Mouse (Mus musculus) layer of hippocampus, adult 2 months (tissue): ENCODE results near the gene Ccng2. TPM values are rescaled to one million over a fixed set of nuclear protein-coding genes. Genes with fewer than 3 reads are reported as not detected.

Source experiments
- DNase-seq, 2 experiments: peaks; one replicate each; pipeline ENCODE4 v3.0.0; 2022; ENCODE audit warnings: low spot score in 2 of 2
- H3K27ac ChIP-seq: fragments of 200-600 bp; 2 replicates; pipeline ENCODE4 v1.8.1; 2022
- H3K4me3 ChIP-seq: fragments of 200-600 bp; 2 replicates; pipeline ENCODE4 v1.8.1; 2022; ENCODE audit warnings: mild to moderate bottlenecking
- CTCF ChIP-seq: fragments of 200-600 bp; conservative IDR thresholded peaks from 2 replicates; pipeline ENCODE4 v1.8.1; 2022; ENCODE audit warnings: antibody characterized with exemption, mild to moderate bottlenecking, moderate library complexity
- total RNA-seq, 2 experiments: library from RNA; stranded (reverse); gene quantifications; 2 replicates each; pipeline ENCODE4 v1.2.3; 2021

Gene Ccng2
- total RNA-seq, 2 experiments from 2014 or later = 48.2 to 51.5 TPM

GRCm38 (mm10) chr5:93265801-93266580, 1.1 kb upstream of the Ccng2 start:
- H3K4me3 ChIP-seq = peak overlapping the region; percentile 82
- peak overlapping the region; percentile 94 for H3K27ac ChIP-seq
- no peak for DNase-seq
- TF ChIP-seq CTCF = no peak

- peak; percentile 62 for TF ChIP-seq CTCF
- Histone ChIP-seq H3K4me3 (peak overlapping the region; percentile 82), H3K27ac (peak overlapping the region; percentile 97)
- peak; percentile 69 to 76 for DNase-seq
These were observed 972 bp downstream of the Ccng2 start for GRCm38 (mm10) chr5:93267851-93268606.

GRCm38 (mm10) chr5:93270095-93270494, 3.0 kb downstream of the Ccng2 start:
- no peak for TF ChIP-seq CTCF
- no peak overlapping the region for H3K4me3 ChIP-seq

GRCm38 (mm10) chr5:93270721-93271120, 3.7 kb downstream of the Ccng2 start:
- DNase-seq = no peak
- no peak for TF ChIP-seq CTCF
- Histone ChIP-seq H3K27ac (no peak overlapping the region), H3K4me3 (no peak overlapping the region)

More at GRCm38 (mm10) chr5:93270095-93270494, 3.0 kb downstream of the Ccng2 start:
- no peak overlapping the region for H3K27ac ChIP-seq
- no peak for DNase-seq

GRCm38 (mm10) chr5:93282446-93283107, 15.5 kb downstream of the Ccng2 start:
- H3K27ac ChIP-seq = no peak overlapping the region
- no peak overlapping the region for H3K4me3 ChIP-seq
- no peak for DNase-seq
- TF ChIP-seq CTCF = no peak

GRCm38 (mm10) chr5:93283109-93283508, 16.1 kb downstream of the Ccng2 start:
- Histone ChIP-seq H3K4me3 (no peak overlapping the region), H3K27ac (no peak overlapping the region)
- TF ChIP-seq CTCF = no peak
- DNase-seq = no peak

GRCm38 (mm10) chr5:93288553-93288952, 21.5 kb downstream of the Ccng2 start:
- TF ChIP-seq CTCF = no peak
- no peak overlapping the region for H3K27ac ChIP-seq
- no peak overlapping the region for H3K4me3 ChIP-seq
- no peak for DNase-seq

GRCm38 (mm10) chr5:93290282-93290681, 23.2 kb downstream of the Ccng2 start:
- H3K27ac ChIP-seq = no peak overlapping the region
- no peak for DNase-seq
- no peak for TF ChIP-seq CTCF
- H3K4me3 ChIP-seq = no peak overlapping the region

- DNase-seq = no peak
- no peak for TF ChIP-seq CTCF
- Histone ChIP-seq H3K4me3 (no peak overlapping the region), H3K27ac (no peak overlapping the region)
These were observed 29.3 kb downstream of the Ccng2 start for GRCm38 (mm10) chr5:93296341-93296746.

- Histone ChIP-seq H3K4me3 (no peak overlapping the region), H3K27ac (no peak overlapping the region)
- no peak for TF ChIP-seq CTCF
- DNase-seq = no peak
These were observed 29.7 kb downstream of the Ccng2 start for GRCm38 (mm10) chr5:93296754-93297153.

GRCm38 (mm10) chr5:93297311-93297710, 30.3 kb downstream of the Ccng2 start:
- DNase-seq = no peak
- TF ChIP-seq CTCF = no peak
- no peak overlapping the region for H3K4me3 ChIP-seq
- no peak overlapping the region for H3K27ac ChIP-seq

- DNase-seq = no peak
- TF ChIP-seq CTCF = no peak
- H3K4me3 ChIP-seq = no peak overlapping the region
These were observed 38.2 kb downstream of the Ccng2 start for GRCm38 (mm10) chr5:93305126-93305830.

More at GRCm38 (mm10) chr5:93305126-93305830, 38.2 kb downstream of the Ccng2 start:
- H3K27ac ChIP-seq = no peak overlapping the region
